Mouse (Mus musculus): Measurements from ENCODE around the gene Ltbp1. TPM values are rescaled to one million over a fixed set of nuclear protein-coding genes. Genes with fewer than 3 reads are reported as not detected.

Ltbp1 gene
- polyA plus RNA-seq, 1 experiment = not detected

GRCm38 (mm10) chr17:74990561-74990960, 14.8 kb upstream of the Ltbp1 start:
- no peak for TF ChIP-seq GATA1 (IDR thresholded peaks at IDR 0.05; ENCODE audit: low read length)

DNA sequence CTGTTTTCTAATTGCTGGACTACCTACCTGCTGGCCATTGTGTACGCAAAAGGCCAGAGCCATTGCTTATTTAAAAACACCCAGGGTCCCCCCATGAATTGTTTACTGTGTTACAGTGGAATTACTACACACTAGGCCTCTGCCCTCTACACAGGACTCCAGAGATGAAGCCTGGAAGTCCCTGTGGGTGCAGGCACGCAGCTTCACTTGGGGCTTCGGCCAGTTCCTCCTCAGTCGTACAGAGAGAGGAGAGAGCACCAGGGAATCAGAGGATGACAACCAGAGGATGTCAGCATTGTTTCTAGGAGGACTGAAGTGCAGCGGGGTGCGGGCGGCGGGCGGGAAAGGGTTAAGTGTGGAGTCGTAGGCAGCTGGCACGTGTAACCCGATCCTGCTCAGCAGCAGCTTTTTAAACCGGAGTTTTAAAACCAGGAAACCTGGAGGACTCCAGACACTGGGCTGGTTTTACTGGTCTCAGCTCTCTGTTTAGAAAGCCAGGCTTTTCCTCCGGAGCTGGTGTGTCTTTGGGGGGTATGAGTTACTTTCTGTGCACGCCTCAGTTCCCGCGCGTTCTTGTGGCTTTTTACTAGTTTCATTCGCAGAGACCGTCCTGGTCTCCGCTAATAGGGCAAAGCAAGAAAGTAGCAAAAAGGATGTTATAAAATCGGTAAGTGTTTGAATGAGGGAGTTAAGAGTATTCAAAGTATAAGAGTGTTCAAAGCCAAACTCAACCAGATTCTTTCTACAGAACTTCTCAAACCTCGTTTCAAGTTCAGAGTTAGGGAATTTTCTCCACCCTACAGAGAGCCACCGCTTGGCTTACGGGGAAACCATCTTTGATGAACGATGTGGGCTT, 11.4 kb upstream of the Ltbp1 start:
- no peak for TF ChIP-seq GATA1 (IDR thresholded peaks at IDR 0.05; ENCODE audit: low read length)

DNA sequence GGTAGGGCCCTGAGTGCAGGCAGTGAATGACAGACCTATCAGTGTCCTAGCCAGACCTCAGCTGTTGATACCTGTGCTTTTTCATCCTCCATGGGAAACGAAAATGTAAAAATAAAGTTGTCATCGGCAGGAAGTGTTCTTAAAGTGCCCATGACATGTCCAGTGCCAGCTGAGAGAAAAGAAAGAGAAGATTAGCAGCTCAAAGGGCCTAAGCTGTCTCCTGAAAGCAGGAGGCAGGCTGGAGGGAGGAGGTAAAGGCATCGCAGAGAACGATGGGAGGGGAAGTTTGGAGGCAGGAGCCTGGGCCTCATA, 10.8 kb upstream of the Ltbp1 start:
- no peak for TF ChIP-seq GATA1 (IDR thresholded peaks at IDR 0.05; ENCODE audit: low read length)

- TF ChIP-seq GATA1 (IDR thresholded peaks at IDR 0.05; ENCODE audit: low read length) = no peak
Observed at GRCm38 (mm10) chr17:74995266-74995665, 10.1 kb upstream of the Ltbp1 start.

GRCm38 (mm10) chr17:75000066-75000465, 5.3 kb upstream of the Ltbp1 start:
- no peak for TF ChIP-seq GATA1 (IDR thresholded peaks at IDR 0.05; ENCODE audit: low read length)

DNA sequence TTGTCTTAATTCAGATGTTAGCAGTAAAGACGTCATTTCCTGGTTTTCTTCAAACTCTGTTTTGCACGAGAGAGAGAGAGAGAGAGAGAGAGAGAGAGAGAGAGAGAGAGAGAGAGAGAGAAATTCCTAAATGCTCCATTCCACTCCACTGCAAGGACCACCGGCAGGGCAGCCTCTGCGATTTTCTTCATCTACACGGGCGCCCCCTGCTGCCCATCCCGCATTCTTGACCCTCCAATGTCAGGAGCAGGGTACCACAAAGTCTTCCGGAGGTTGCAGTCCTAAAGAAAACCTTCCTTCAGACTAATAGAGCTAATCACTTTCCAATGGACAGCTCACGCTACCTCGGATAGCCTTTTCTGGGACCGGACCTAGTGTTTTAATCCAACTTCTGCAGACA, 548 bp upstream of the Ltbp1 start:
- no peak for TF ChIP-seq GATA1 (IDR thresholded peaks at IDR 0.05; ENCODE audit: low read length)

GRCm38 (mm10) chr17:75005685-75006680, 615 bp downstream of the Ltbp1 start:
- no peak for TF ChIP-seq GATA1 (IDR thresholded peaks at IDR 0.05; ENCODE audit: low read length)

DNA sequence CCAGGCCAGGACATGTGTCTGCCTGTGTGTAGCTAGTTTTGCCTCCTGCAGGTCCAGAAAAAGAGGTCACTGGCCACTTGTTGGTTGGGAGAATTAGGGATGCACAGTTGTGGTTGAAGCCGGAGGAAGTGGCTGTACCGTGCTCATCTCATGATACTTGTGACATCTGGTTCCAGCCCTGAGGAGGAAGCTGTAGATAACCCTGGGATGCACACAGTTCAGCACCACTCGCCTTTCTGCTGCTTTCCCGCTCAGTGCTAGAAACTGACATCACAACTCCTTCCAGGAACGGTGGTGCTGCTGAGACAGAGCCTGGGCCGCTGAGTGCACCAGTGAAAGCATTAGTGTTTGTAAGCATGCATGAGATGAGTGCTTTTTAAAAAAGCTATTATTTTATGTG, 5.6 kb downstream of the Ltbp1 start:
- no peak for TF ChIP-seq GATA1 (IDR thresholded peaks at IDR 0.05; ENCODE audit: low read length)

GRCm38 (mm10) chr17:75013211-75013610, 7.8 kb downstream of the Ltbp1 start:
- no peak for TF ChIP-seq GATA1 (IDR thresholded peaks at IDR 0.05; ENCODE audit: low read length)

GRCm38 (mm10) chr17:75013868-75014267, 8.5 kb downstream of the Ltbp1 start:
- no peak for TF ChIP-seq GATA1 (IDR thresholded peaks at IDR 0.05; ENCODE audit: low read length)

GRCm38 (mm10) chr17:75014601-75015356, 9.4 kb downstream of the Ltbp1 start:
- no peak for TF ChIP-seq GATA1 (IDR thresholded peaks at IDR 0.05; ENCODE audit: low read length)

DNA sequence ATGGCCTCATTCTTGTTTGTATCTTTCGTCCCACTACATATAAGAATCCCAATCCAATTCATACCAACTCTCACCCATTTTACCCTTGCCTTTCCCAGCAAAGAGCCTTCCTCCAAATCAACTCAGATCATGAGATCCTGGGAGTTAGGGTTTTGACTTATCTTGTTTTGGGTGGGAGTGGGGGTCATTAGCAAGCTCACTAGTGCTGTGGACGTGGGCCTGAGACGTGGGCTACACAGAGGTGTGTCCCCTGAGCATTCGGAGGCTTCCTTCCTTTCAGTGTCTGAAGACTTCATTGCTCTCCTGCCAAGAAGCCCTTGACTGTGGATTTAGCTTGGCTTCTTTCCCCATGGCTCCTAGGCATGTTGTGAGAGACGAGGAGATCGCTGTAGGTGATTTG, 10.2 kb downstream of the Ltbp1 start:
- no peak for TF ChIP-seq GATA1 (IDR thresholded peaks at IDR 0.05; ENCODE audit: low read length)

GRCm38 (mm10) chr17:75017423-75017822, 12.1 kb downstream of the Ltbp1 start:
- no peak for TF ChIP-seq GATA1 (IDR thresholded peaks at IDR 0.05; ENCODE audit: low read length)

GRCm38 (mm10) chr17:75018142-75018541, 12.8 kb downstream of the Ltbp1 start:
- TF ChIP-seq GATA1 (IDR thresholded peaks at IDR 0.05; ENCODE audit: low read length) = no peak

GRCm38 (mm10) chr17:75020026-75020425, 14.7 kb downstream of the Ltbp1 start:
- no peak for TF ChIP-seq GATA1 (IDR thresholded peaks at IDR 0.05; ENCODE audit: low read length)

- TF ChIP-seq GATA1 (IDR thresholded peaks at IDR 0.05; ENCODE audit: low read length) = no peak
Observed at GRCm38 (mm10) chr17:75020619-75021018, 15.3 kb downstream of the Ltbp1 start.

Measured in G1E-ER4 (cell line).